Mouse (Mus musculus) kidney, postnatal 14 days (tissue): ENCODE measurements at regions not wholly inside any gene's neighbourhood (a gene's known extent, or its start where the extent isn't known, plus 50 kb on each side); places are given as distances from the start of the nearest gene placed in this dataset.

Experiments used
- DNase-seq: peaks from one replicate; pipeline ENCODE4 v3.0.0; 2022; ENCODE audit warnings: mixed read lengths

DNA sequence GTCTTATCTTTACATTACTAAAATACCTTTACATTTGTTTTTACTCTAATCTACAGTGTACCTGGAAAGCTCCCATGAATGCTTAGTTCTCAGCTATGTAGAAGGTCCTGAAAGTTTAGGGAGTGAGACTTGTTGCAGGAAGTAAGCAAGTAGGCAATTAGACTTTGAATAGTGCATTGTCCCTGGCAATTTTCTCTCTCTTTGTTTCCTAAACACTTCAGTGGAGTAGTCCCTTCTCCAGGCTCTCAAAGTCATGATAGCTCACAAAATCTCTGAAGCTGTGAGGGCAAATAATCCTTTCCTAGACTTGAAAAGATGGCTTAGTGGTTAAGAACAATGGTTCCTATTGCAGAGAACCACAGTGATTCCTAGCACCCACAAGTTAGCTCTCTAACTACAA, 495.2 kb upstream of the 1700015G11Rik start:
- no peak for DNase-seq

DNA sequence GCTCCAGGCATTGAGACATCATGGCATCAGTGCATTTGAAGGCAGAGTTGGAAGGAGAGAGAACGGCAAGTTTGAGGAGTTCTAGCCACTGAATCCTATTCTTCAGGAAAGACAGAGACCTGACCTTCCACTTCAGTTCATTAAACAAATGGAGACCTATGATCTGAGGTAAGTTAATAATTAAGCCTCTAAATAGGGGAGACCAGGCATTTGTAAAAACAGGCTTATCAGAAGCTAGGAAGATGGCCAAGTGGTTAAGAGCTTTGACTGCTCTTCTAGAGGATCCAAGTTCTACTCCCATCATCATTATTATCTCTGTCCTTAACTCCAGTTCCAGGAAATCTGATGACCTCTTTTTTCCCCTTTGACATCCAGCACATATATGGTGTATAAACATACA, 492.5 kb upstream of the 1700015G11Rik start:
- no peak for DNase-seq

DNA sequence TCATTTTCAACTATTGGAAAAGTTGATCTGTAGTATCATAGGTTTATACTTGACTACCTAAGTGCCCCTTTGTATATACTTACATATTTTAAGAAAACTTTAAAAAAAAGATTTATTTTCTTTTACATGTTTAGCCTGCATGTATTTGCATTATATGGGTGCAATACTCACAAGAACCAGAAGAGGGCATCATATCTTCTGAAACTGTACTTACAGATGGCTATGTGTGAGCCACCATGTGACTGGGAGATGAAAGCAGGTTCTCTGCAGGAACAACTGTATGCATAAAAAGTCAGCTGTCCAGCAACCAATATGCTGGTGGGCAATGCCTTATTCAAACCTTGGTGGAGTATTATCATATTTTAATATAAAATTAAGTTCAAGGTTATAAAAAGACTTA, 451.6 kb upstream of the 1700015G11Rik start:
- peak; percentile 1 for DNase-seq

DNA sequence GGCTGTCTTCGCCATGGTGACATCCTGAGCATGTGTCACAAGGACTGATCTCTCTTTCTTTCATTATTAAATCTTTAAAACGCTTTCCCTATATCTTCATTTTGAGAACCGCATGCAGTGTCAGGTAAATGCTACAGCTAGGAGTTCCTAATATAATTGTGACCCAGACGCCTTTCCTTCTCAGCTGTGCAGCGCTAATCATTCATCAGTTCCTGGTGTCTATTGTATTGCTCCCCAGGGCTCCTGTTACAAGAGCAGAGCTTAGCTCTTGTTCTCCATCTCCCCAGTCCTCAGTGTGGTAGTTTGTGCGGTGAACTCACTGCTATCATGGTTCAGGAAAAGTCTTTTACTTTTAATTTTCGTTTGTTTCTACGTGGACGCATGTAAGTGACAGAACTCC, 451.1 kb upstream of the 1700015G11Rik start:
- DNase-seq, result no peak
